In genomic region chr8:108896468-108897346, GRCm38 (mm10) we compare ENCODE assay signal across 8 mouse cellular contexts.
A peak's percentile ranks its signal among the peaks of the same experiment; 100 is the strongest.
DNase-seq lines count a peak whose midpoint lies in the region.

No protein-coding gene starts in this region.

- DNase-seq in 416B (ENCODE audit: low read depth) = peak; percentile 87
- DNase-seq in adrenal gland, postnatal 4 days (ENCODE audit: low spot score in 2 of 2) = peak; percentile 84 to 85
- DNase-seq in frontal cortex, postnatal 14 days (ENCODE audit: low spot score in 2 of 2) = peak; percentile 61
- DNase-seq in heart, postnatal 4 days = peak; percentile 96
- DNase-seq in layer of hippocampus, adult 8-10 months (ENCODE audit: low spot score in 2 of 2) = peak; percentile 69 to 74
- DNase-seq in lung, postnatal 25 days (ENCODE audit: low spot score) = peak; percentile 71
- peak; percentile 63 for DNase-seq in right cerebral cortex, postnatal 25 days
- DNase-seq in embryo, embryonic 9.5 days (ENCODE audit: extremely low spot score) = no peak
